Mouse (Mus musculus) intestine, embryonic 15.5 days (tissue): ENCODE measurements around the gene Sorcs2. TPM values are rescaled to one million over a fixed set of nuclear protein-coding genes. Genes with fewer than 3 reads are reported as not detected.
A peak's percentile ranks its signal among the peaks of the same experiment; 100 is the strongest.

Experiments
- ATAC-seq: fragments of 200-750 bp; cut with Nextera tagmentation; 2 replicates; pipeline ENCODE4 v1.8.0; 2017; ENCODE audit warnings: moderate TSS enrichment, moderate library complexity
- H3K27ac ChIP-seq: fragments of 300-500 bp; sonication (generic); 2 replicates; pipeline ENCODE4 v1.5.1; 2015; ENCODE audit warnings: mild to moderate bottlenecking, inconsistent platforms
- H3K27me3 ChIP-seq: fragments of 300-500 bp; sonication (generic); replicated peaks from 2 replicates; pipeline ENCODE4 v1.6.1; 2015; ENCODE audit warnings: inconsistent platforms
- H3K36me3 ChIP-seq: fragments of 300-500 bp; sonication (generic); 2 replicates; pipeline ENCODE4 v1.6.1; 2015; ENCODE audit warnings: inconsistent platforms
- H3K4me1 ChIP-seq: fragments of 300-500 bp; sonication (generic); replicated peaks from 2 replicates; pipeline ENCODE4 v1.6.1; 2015; ENCODE audit warnings: inconsistent platforms
- H3K4me2 ChIP-seq: fragments of 300-500 bp; sonication (generic); replicated peaks from 2 replicates; pipeline ENCODE4 v1.6.1; 2015; ENCODE audit warnings: mild to moderate bottlenecking, inconsistent platforms
- H3K4me3 ChIP-seq: fragments of 300-500 bp; sonication (generic); replicated peaks from 2 replicates; pipeline ENCODE4 v1.5.1; 2015; ENCODE audit warnings: inconsistent platforms
- H3K9ac ChIP-seq: fragments of 300-500 bp; sonication (generic); 2 replicates; pipeline ENCODE4 v1.6.1; 2015; ENCODE audit warnings: inconsistent platforms
- H3K9me3 ChIP-seq: fragments of 300-500 bp; sonication (generic); 2 replicates; pipeline ENCODE4 v1.6.1; 2016; ENCODE audit warnings: inconsistent platforms
- WGBS: fragments of 180-500 bp; shearing (Covaris S2); methylation state at CpG from one replicate; pipeline ENCODE4 v1.1.7; 2015; 5-methylcytosine and 5-hydroxymethylcytosine counted together
- polyA plus RNA-seq: library from polyadenylated mRNA; unstranded; fragments of >200 nt; fragmentation: Nextera tagmentation; extraction: Ambion mirVana; gene quantifications from 2 replicates; pipeline ENCODE4 v1.2.1, GENCODE M21; 2015

Sorcs2 gene
- polyA plus RNA-seq, 1 experiment from 2014 or later, result 9.6 TPM

GRCm38 (mm10) chr5:36383431-36383830 lies 14.5 kb downstream of the Sorcs2 start:
- peaks cover 27% of the 10 kb centered on the region for H3K4me1 ChIP-seq
- no peak overlapping the region for H3K4me2 ChIP-seq
- H3K4me3 ChIP-seq, result no peak overlapping the region
- H3K9ac ChIP-seq, result no peak overlapping the region
- 89% methylated on average over 4 of the region's 4 CpGs for WGBS
- H3K27me3 ChIP-seq, result no peaks in the 10 kb centered on the region
- no peaks in the 10 kb centered on the region for H3K9me3 ChIP-seq
- no peaks in the 10 kb centered on the region for H3K36me3 ChIP-seq
- ATAC-seq, result no peak
- no peak overlapping the region for H3K27ac ChIP-seq

- peaks cover 33% of the 10 kb centered on the region for H3K4me1 ChIP-seq
- ATAC-seq, result no peak
- 80% methylated on average over 4 of the region's 4 CpGs for WGBS
Observed at GRCm38 (mm10) chr5:36382721-36383120, 15.2 kb downstream of the Sorcs2 start.

GRCm38 (mm10) chr5:36382134-36382693 lies 15.7 kb downstream of the Sorcs2 start:
- Histone ChIP-seq H3K9me3 (no peaks in the 10 kb centered on the region), H3K27ac (no peak overlapping the region), H3K4me1 (peaks cover 38% of the 10 kb centered on the region), H3K27me3 (no peaks in the 10 kb centered on the region), H3K36me3 (no peaks in the 10 kb centered on the region), H3K4me3 (no peak overlapping the region), H3K9ac (no peak overlapping the region), H3K4me2 (no peak overlapping the region)
- ATAC-seq, result no peak
- 59% methylated on average over 8 of the region's 8 CpGs for WGBS

More at GRCm38 (mm10) chr5:36382721-36383120, 15.2 kb downstream of the Sorcs2 start:
- Histone ChIP-seq H3K27me3 (no peaks in the 10 kb centered on the region), H3K9ac (no peak overlapping the region), H3K9me3 (no peaks in the 10 kb centered on the region), H3K4me2 (no peak overlapping the region), H3K27ac (no peak overlapping the region), H3K36me3 (no peaks in the 10 kb centered on the region), H3K4me3 (no peak overlapping the region)

- Histone ChIP-seq H3K4me1 (peaks cover 46% of the 10 kb centered on the region), H3K9me3 (no peaks in the 10 kb centered on the region), H3K27me3 (no peaks in the 10 kb centered on the region), H3K4me2 (no peak overlapping the region), H3K4me3 (no peak overlapping the region), H3K27ac (no peak overlapping the region), H3K9ac (no peak overlapping the region), H3K36me3 (no peaks in the 10 kb centered on the region)
- ATAC-seq, result no peak
- WGBS, result 60% methylated on average over 6 of the region's 6 CpGs
Observed at GRCm38 (mm10) chr5:36379938-36380511, 17.9 kb downstream of the Sorcs2 start.

GRCm38 (mm10) chr5:36378370-36378738 lies 19.6 kb downstream of the Sorcs2 start:
- no peak overlapping the region for H3K4me3 ChIP-seq
- H3K4me2 ChIP-seq, result no peak overlapping the region
- peaks cover 50% of the 10 kb centered on the region for H3K4me1 ChIP-seq
- 70% methylated on average over 2 of the region's 2 CpGs for WGBS
- no peak overlapping the region for H3K9ac ChIP-seq
- H3K27me3 ChIP-seq, result no peaks in the 10 kb centered on the region
- peak overlapping the region; percentile 77 for H3K27ac ChIP-seq
- no peaks in the 10 kb centered on the region for H3K36me3 ChIP-seq
- no peaks in the 10 kb centered on the region for H3K9me3 ChIP-seq
- no peak for ATAC-seq

GRCm38 (mm10) chr5:36377456-36378369 lies 20.2 kb downstream of the Sorcs2 start:
- Histone ChIP-seq H3K4me1 (peaks cover 57% of the 10 kb centered on the region), H3K36me3 (no peaks in the 10 kb centered on the region), H3K4me3 (no peak overlapping the region), H3K27me3 (no peaks in the 10 kb centered on the region), H3K9me3 (no peaks in the 10 kb centered on the region), H3K27ac (peak overlapping the region; percentile 77), H3K9ac (no peak overlapping the region), H3K4me2 (peak overlapping the region; percentile 18; the same call in 1 of the 2 replicates)
- WGBS, result 50% methylated on average over 8 of the region's 8 CpGs
- peak; percentile 66 for ATAC-seq

GRCm38 (mm10) chr5:36375886-36376285 lies 22.1 kb downstream of the Sorcs2 start:
- no peaks in the 10 kb centered on the region for H3K9me3 ChIP-seq
- no peaks in the 10 kb centered on the region for H3K27me3 ChIP-seq
- H3K27ac ChIP-seq, result peak overlapping the region; percentile 60; the same call in 1 of the 2 replicates
- H3K9ac ChIP-seq, result no peak overlapping the region
- H3K4me2 ChIP-seq, result no peak overlapping the region
- H3K36me3 ChIP-seq, result no peaks in the 10 kb centered on the region
- 40% methylated on average over 8 of the region's 8 CpGs for WGBS
- no peak for ATAC-seq
- peaks cover 68% of the 10 kb centered on the region for H3K4me1 ChIP-seq
- H3K4me3 ChIP-seq, result no peak overlapping the region

GRCm38 (mm10) chr5:36374221-36375050 lies 23.5 kb downstream of the Sorcs2 start:
- H3K9ac ChIP-seq, result no peak overlapping the region
- no peaks in the 10 kb centered on the region for H3K9me3 ChIP-seq
- peak overlapping the region; percentile 12; the same call in 1 of the 2 replicates for H3K4me2 ChIP-seq
- no peak overlapping the region for H3K4me3 ChIP-seq
- no peaks in the 10 kb centered on the region for H3K36me3 ChIP-seq
- peak; percentile 11; the same call in 1 of the 2 replicates for ATAC-seq
- WGBS, result 36% methylated on average over 19 of the region's 19 CpGs
- peaks cover 66% of the 10 kb centered on the region for H3K4me1 ChIP-seq
- H3K27ac ChIP-seq, result peak overlapping the region; percentile 72
- no peaks in the 10 kb centered on the region for H3K27me3 ChIP-seq

- WGBS, result 13% methylated on average over 11 of the region's 11 CpGs
- Histone ChIP-seq H3K4me2 (0 out of 2 replicates have a peak overlapping the region, but pooled peaks have one; percentile 2), H3K4me1 (peaks cover 75% of the 10 kb centered on the region), H3K27me3 (no peaks in the 10 kb centered on the region), H3K4me3 (no peak overlapping the region), H3K27ac (peak overlapping the region; percentile 72), H3K9me3 (no peaks in the 10 kb centered on the region), H3K9ac (no peak overlapping the region), H3K36me3 (no peaks in the 10 kb centered on the region)
- ATAC-seq, result peak; percentile 56
Observed at GRCm38 (mm10) chr5:36373246-36373891, 24.6 kb downstream of the Sorcs2 start.

- H3K27ac ChIP-seq, result no peak overlapping the region
- no peaks in the 10 kb centered on the region for H3K27me3 ChIP-seq
- no peak overlapping the region for H3K4me2 ChIP-seq
- WGBS, result 66% methylated on average over 5 of the region's 5 CpGs
- no peak for ATAC-seq
- H3K9ac ChIP-seq, result no peak overlapping the region
- H3K36me3 ChIP-seq, result no peaks in the 10 kb centered on the region
- no peaks in the 10 kb centered on the region for H3K9me3 ChIP-seq
- H3K4me3 ChIP-seq, result no peak overlapping the region
- H3K4me1 ChIP-seq, result peaks cover 65% of the 10 kb centered on the region
Observed at GRCm38 (mm10) chr5:36371731-36372130, 26.2 kb downstream of the Sorcs2 start.

GRCm38 (mm10) chr5:36369261-36369684 lies 28.7 kb downstream of the Sorcs2 start:
- no peaks in the 10 kb centered on the region for H3K36me3 ChIP-seq
- ATAC-seq, result peak; percentile 34
- no peaks in the 10 kb centered on the region for H3K9me3 ChIP-seq
- 58% methylated on average over 1 of the region's 1 CpGs for WGBS
- H3K4me2 ChIP-seq, result no peak overlapping the region; the same call in 1 of the 2 replicates
- peaks cover 55% of the 10 kb centered on the region for H3K4me1 ChIP-seq
- 0 out of 2 replicates have a peak overlapping the region, but pooled peaks have one; percentile 10 for H3K9ac ChIP-seq
- no peaks in the 10 kb centered on the region for H3K27me3 ChIP-seq
- no peak overlapping the region; the same call in 1 of the 2 replicates for H3K27ac ChIP-seq
- H3K4me3 ChIP-seq, result no peak overlapping the region
